Mouse (Mus musculus): ENCODE measurements around the gene Mical1. TPM values are rescaled to one million over a fixed set of nuclear protein-coding genes. Genes with fewer than 3 reads are reported as not detected.

The Mical1 gene
- total and polyA plus RNA-seq, 2 experiments from 2014 or later: 32.1 to 40.0 TPM

- DNase-seq: no peak
- Histone ChIP-seq H3K4me1 (ENCODE audit: insufficient read depth) (no peaks in the 10 kb centered on the region), H3K9me3 (ENCODE audit: low read length) (no peaks in the 10 kb centered on the region), H3K4me2 (ENCODE audit: low read depth) (no peak overlapping the region), H3K4me3 (ENCODE audit: low read depth, low read length) (no peak overlapping the region), H3K36me3 (ENCODE audit: insufficient read depth) (peaks cover 36% of the 10 kb centered on the region), H3K27ac (ENCODE audit: low read depth, low read length) (no peak overlapping the region), H3K9ac (no peak overlapping the region), H3K27me3 (ENCODE audit: insufficient read depth, low read length) (no peaks in the 10 kb centered on the region)
- ATAC-seq: peak; percentile 29; the same call in 1 of the 2 replicates
- WGBS: 85% methylated on average over 3 of the region's 3 CpGs
- TF ChIP-seq CTCF (IDR thresholded peaks at IDR 0.05; ENCODE audit: low read depth): no peak
Observed at GRCm38 (mm10) chr10:41461057-41461722, 14.9 kb upstream of the Mical1 start.

- no peak for ATAC-seq
Observed at GRCm38 (mm10) chr10:41464401-41464955, 11.6 kb upstream of the Mical1 start.

GRCm38 (mm10) chr10:41467325-41467724 is 8.8 kb upstream of the Mical1 start:
- WGBS: 42% methylated on average over 6 of the region's 6 CpGs
- Histone ChIP-seq H3K36me3 (ENCODE audit: insufficient read depth) (peaks cover 28% of the 10 kb centered on the region), H3K9me3 (ENCODE audit: low read length) (no peaks in the 10 kb centered on the region), H3K4me2 (ENCODE audit: low read depth) (no peak overlapping the region), H3K27me3 (ENCODE audit: insufficient read depth, low read length) (no peaks in the 10 kb centered on the region), H3K9ac (no peak overlapping the region), H3K4me1 (ENCODE audit: insufficient read depth) (no peaks in the 10 kb centered on the region), H3K4me3 (ENCODE audit: low read depth, low read length) (no peak overlapping the region), H3K27ac (ENCODE audit: low read depth, low read length) (no peak overlapping the region)
- DNase-seq: no peak
- ATAC-seq: no peak
- no peak for TF ChIP-seq CTCF (IDR thresholded peaks at IDR 0.05; ENCODE audit: low read depth)

More at GRCm38 (mm10) chr10:41464401-41464955, 11.6 kb upstream of the Mical1 start:
- Histone ChIP-seq H3K36me3 (ENCODE audit: insufficient read depth) (peaks cover 44% of the 10 kb centered on the region), H3K9me3 (ENCODE audit: low read length) (no peaks in the 10 kb centered on the region), H3K4me3 (ENCODE audit: low read depth, low read length) (no peak overlapping the region), H3K27me3 (ENCODE audit: insufficient read depth, low read length) (no peaks in the 10 kb centered on the region), H3K4me1 (ENCODE audit: insufficient read depth) (no peaks in the 10 kb centered on the region), H3K9ac (no peak overlapping the region), H3K4me2 (ENCODE audit: low read depth) (no peak overlapping the region), H3K27ac (ENCODE audit: low read depth, low read length) (no peak overlapping the region)
- TF ChIP-seq CTCF (IDR thresholded peaks at IDR 0.05; ENCODE audit: low read depth): no peak
- DNase-seq: no peak
- WGBS: 44% methylated on average over 15 of the region's 15 CpGs

DNA sequence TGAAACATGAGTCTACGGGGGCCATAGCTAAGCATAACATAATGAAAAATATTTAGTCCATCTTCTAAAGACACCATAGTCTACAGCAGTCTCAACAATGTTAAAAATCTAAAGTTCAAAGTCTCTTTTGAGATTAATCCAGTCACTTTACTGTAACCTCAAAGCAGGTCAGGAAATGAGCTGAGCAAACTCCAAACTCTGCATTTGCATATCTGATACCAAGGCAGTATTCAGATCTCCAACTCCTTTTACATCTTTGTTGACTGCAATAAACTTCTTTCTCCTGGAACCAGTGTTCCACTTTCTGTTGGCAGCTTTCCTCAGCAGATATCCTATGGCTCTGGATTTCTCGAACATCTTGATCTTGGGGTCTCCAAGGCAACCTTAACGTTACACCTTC is 5.4 kb upstream of the Mical1 start:
- Histone ChIP-seq H3K9me3 (ENCODE audit: low read length) (no peaks in the 10 kb centered on the region), H3K27me3 (ENCODE audit: insufficient read depth, low read length) (no peaks in the 10 kb centered on the region), H3K36me3 (ENCODE audit: insufficient read depth) (peaks cover 14% of the 10 kb centered on the region; the same call in 1 of the 2 replicates), H3K4me3 (ENCODE audit: low read depth, low read length) (no peak overlapping the region), H3K4me1 (ENCODE audit: insufficient read depth) (peaks cover under 1% of the 10 kb centered on the region; the same call in 1 of the 2 replicates), H3K9ac (no peak overlapping the region), H3K27ac (ENCODE audit: low read depth, low read length) (no peak overlapping the region), H3K4me2 (ENCODE audit: low read depth) (no peak overlapping the region)
- DNase-seq (no peak), ATAC-seq (no peak)
- WGBS: 87% methylated on average over 3 of the region's 3 CpGs
- no peak for TF ChIP-seq CTCF (IDR thresholded peaks at IDR 0.05; ENCODE audit: low read depth)

- TF ChIP-seq CTCF (IDR thresholded peaks at IDR 0.05; ENCODE audit: low read depth): no peak
- no peak for ATAC-seq
- no peak overlapping the region for H3K4me2 ChIP-seq (ENCODE audit: low read depth)
- peaks cover 6% of the 10 kb centered on the region; the same call in 1 of the 2 replicates for H3K36me3 ChIP-seq (ENCODE audit: insufficient read depth)
- H3K9me3 ChIP-seq (ENCODE audit: low read length): no peaks in the 10 kb centered on the region
- no peak for DNase-seq
- peaks cover 8% of the 10 kb centered on the region for H3K4me1 ChIP-seq (ENCODE audit: insufficient read depth)
- H3K4me3 ChIP-seq (ENCODE audit: low read depth, low read length): no peak overlapping the region
- H3K27me3 ChIP-seq (ENCODE audit: insufficient read depth, low read length): no peaks in the 10 kb centered on the region
- H3K27ac ChIP-seq (ENCODE audit: low read depth, low read length): no peak overlapping the region
- no peak overlapping the region for H3K9ac ChIP-seq
Observed at GRCm38 (mm10) chr10:41472534-41472933, 3.6 kb upstream of the Mical1 start.

DNA sequence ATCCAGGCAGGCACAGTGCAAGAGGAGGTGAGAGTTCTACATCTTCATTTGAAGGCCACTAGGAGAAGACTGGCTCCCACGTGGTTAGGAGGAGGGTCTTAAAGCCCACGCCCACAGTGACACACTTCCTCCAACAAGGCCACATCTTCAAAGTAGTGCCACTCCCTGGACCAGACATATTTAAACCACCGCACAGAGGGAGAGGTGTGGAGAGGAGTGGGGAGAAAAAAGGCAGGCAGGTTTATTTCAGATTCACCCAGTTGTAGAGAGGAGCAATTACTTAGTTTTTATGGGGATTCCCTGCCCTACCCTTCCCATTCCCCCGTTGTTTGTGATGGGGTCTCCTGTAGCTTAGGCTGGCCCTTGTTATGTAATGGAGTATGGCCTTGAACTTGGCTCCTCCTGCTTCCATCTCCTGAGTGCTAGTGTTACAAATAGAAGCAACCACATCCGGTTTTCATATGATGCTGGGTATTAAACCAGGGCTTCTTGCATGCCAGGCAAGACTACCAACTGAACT is 3.1 kb upstream of the Mical1 start:
- no peak overlapping the region for H3K27ac ChIP-seq (ENCODE audit: low read depth, low read length)
- no peak overlapping the region for H3K4me3 ChIP-seq (ENCODE audit: low read depth, low read length)
- no peak overlapping the region for H3K4me2 ChIP-seq (ENCODE audit: low read depth)
- H3K9ac ChIP-seq: no peak overlapping the region
- ATAC-seq (no peak), DNase-seq (no peak)
- 78% methylated on average over 5 of the region's 5 CpGs for WGBS
- peaks cover 10% of the 10 kb centered on the region for H3K4me1 ChIP-seq (ENCODE audit: insufficient read depth)
- H3K9me3 ChIP-seq (ENCODE audit: low read length): no peaks in the 10 kb centered on the region
- peaks cover 5% of the 10 kb centered on the region; the same call in 1 of the 2 replicates for H3K36me3 ChIP-seq (ENCODE audit: insufficient read depth)
- H3K27me3 ChIP-seq (ENCODE audit: insufficient read depth, low read length): no peaks in the 10 kb centered on the region
- no peak for TF ChIP-seq CTCF (IDR thresholded peaks at IDR 0.05; ENCODE audit: low read depth)

DNA sequence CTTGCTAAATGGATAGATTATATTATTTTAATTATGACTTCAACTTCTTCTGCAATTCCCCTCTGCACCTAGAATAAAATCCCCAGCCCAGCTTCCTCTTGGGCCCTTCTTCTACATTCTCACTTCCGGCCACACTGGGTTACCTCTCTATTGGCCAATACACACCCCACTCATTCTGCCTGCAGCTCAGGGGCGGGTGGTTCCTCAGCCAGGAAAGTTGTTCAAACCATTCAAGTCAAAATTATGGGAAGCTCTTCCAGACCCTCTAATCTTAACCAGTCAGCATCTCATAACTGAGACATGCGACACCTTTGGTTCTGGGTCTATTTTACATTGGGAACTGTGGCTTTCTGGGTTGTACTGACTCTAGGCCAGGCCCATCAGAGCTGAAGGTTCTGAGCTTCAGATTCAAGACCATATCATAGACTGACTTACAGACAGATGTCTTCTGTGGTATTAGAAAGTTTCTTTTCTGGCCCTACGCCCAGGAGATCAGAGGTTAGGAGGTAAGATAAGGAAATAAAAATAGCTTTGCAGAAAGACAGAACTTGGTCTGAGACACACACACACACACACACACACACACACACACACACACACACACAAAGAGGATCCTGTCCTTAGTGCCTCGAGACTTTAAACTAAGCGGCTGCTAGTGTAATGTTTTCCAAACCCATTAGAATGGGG is 2.2 kb upstream of the Mical1 start:
- H3K4me3 ChIP-seq (ENCODE audit: low read depth, low read length): no peak overlapping the region
- H3K9ac ChIP-seq: no peak overlapping the region
- no peaks in the 10 kb centered on the region for H3K36me3 ChIP-seq (ENCODE audit: insufficient read depth)
- TF ChIP-seq CTCF (IDR thresholded peaks at IDR 0.05; ENCODE audit: low read depth): no peak
- WGBS: 88% methylated on average over 6 of the region's 6 CpGs
- H3K27ac ChIP-seq (ENCODE audit: low read depth, low read length): no peak overlapping the region
- ATAC-seq (no peak), DNase-seq (no peak)
- no peaks in the 10 kb centered on the region for H3K27me3 ChIP-seq (ENCODE audit: insufficient read depth, low read length)
- no peak overlapping the region for H3K4me2 ChIP-seq (ENCODE audit: low read depth)
- H3K4me1 ChIP-seq (ENCODE audit: insufficient read depth): peaks cover 11% of the 10 kb centered on the region
- no peaks in the 10 kb centered on the region for H3K9me3 ChIP-seq (ENCODE audit: low read length)
